Mouse (Mus musculus): ENCODE measurements around the gene Slc10a1.

DNA sequence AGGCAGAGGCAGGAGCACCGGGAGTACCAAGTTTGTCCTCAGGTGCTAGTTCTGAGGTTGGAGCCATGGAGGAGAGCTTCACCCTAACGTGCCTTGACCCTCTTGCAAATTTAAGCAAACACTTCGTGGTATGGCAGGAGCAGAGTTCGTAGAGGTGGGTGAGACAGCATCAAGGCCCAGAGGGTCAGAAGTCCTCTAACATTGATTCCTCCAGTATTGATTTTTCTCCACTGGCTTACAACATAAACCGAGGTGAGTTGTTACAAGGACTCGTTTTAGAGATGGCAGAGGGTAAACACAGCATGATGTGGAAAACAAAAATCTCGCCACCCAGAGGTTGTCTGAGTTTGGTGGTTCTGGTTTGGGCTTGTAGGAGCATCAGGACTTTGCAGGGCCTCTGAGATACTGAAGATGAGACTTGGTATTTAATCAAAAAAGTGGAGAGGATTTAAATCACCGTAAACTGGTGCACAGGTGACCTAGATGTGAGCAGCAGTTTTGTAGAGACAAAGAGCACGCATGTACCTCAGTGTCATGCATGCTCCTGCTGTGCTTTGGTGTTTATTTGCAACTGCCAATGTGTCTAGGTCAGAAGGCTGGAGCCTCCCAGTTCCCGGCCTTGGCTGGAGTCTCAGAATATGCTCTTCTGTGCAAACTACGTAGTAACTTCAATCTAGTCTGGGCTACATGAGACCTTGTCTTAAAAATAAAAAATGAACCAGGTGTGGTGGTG is 7.6 kb upstream of the Slc10a1 start:
- TF ChIP-seq CTCF (IDR thresholded peaks at IDR 0.05; ENCODE audit: low read depth, low read length): no peak
- TF ChIP-seq GATA1 (IDR thresholded peaks at IDR 0.05; ENCODE audit: borderline replicate concordance, low read length): no peak
- no peak for TF ChIP-seq TAL1 (conservative IDR thresholded peaks at IDR 0.05; ENCODE audit: low read depth, low read length)
- no peak for TF ChIP-seq POLR2AphosphoS5 (IDR thresholded peaks at IDR 0.05; ENCODE audit: insufficient replicate concordance, low read depth, low read length)
- no peak for TF ChIP-seq GATA2 (IDR thresholded peaks at IDR 0.05; ENCODE audit: borderline replicate concordance, low read depth, low read length)

Data from G1E (cell line).